Mouse (Mus musculus) forebrain, postnatal 0 days (tissue): ENCODE measurements around the gene Dnmbp. TPM values are rescaled to one million over a fixed set of nuclear protein-coding genes. Genes with fewer than 3 reads are reported as not detected.
A peak's percentile ranks its signal among the peaks of the same experiment; 100 is the strongest.

ENCODE experiments used
- ATAC-seq: fragments of 200-750 bp; cut with Nextera tagmentation; 2 replicates; pipeline ENCODE4 v1.8.0; 2017; ENCODE audit warnings: mild to moderate bottlenecking, moderate library complexity
- DNase-seq: peaks from one replicate; pipeline ENCODE4 v3.0.0-alpha.2; 2015
- H3K27ac ChIP-seq: fragments of 300-500 bp; sonication (generic); 2 replicates; pipeline ENCODE4 v1.5.1; 2014; ENCODE audit warnings: low read depth, mild to moderate bottlenecking, antibody characterized with exemption, low read length, moderate library complexity, mixed read lengths
- H3K27me3 ChIP-seq: fragments of 300-500 bp; sonication (generic); 2 replicates; pipeline ENCODE4 v1.6.1; 2014; ENCODE audit warnings: mild to moderate bottlenecking, low read length, mixed read lengths; ENCODE audit not compliant: insufficient read depth
- H3K36me3 ChIP-seq: fragments of 300-500 bp; sonication (generic); 2 replicates; pipeline ENCODE4 v1.6.1; 2014; ENCODE audit warnings: mild to moderate bottlenecking, moderate library complexity; ENCODE audit not compliant: insufficient read depth
- H3K4me1 ChIP-seq: fragments of 300-500 bp; sonication (generic); 2 replicates; pipeline ENCODE4 v1.6.1; 2014; ENCODE audit warnings: antibody characterized with exemption; ENCODE audit not compliant: insufficient read depth
- H3K4me2 ChIP-seq: fragments of 300-500 bp; sonication (generic); 2 replicates; pipeline ENCODE4 v1.6.1; 2014; ENCODE audit warnings: low read depth, mild to moderate bottlenecking, moderate library complexity
- H3K4me3 ChIP-seq: fragments of 300-500 bp; sonication (generic); 2 replicates; pipeline ENCODE4 v1.5.1; 2014; ENCODE audit warnings: low read depth, low read length, mixed read lengths
- H3K9ac ChIP-seq: fragments of 300-500 bp; sonication (generic); 2 replicates; pipeline ENCODE4 v1.6.1; 2014; ENCODE audit warnings: mild to moderate bottlenecking
- H3K9me3 ChIP-seq: fragments of 300-500 bp; sonication (generic); 2 replicates; pipeline ENCODE4 v1.6.1; 2016; ENCODE audit warnings: low read length
- CTCF ChIP-seq: sonication (generic); IDR thresholded peaks from 2 replicates; pipeline ENCODE4 v1.5.1; 2016; ENCODE audit warnings: antibody characterized with exemption, control low read depth, low read depth
- WGBS: fragments of 180-500 bp; shearing (Covaris S2); extraction: QIAGEN DNeasy Blood & Tissue Kit; methylation state at CpG from one replicate; pipeline ENCODE4 v1.1.7; 2014; 5-methylcytosine and 5-hydroxymethylcytosine counted together
- polyA plus RNA-seq: library from polyadenylated mRNA; unstranded; fragments of >200 nt; fragmentation: Nextera tagmentation; extraction: Ambion mirVana; gene quantifications from 2 replicates; pipeline ENCODE4 v1.2.1, GENCODE M21; 2015
- total RNA-seq: library from RNA; depleted of rRNA; stranded (reverse); fragments of >200 nt; gene quantifications from 2 replicates; pipeline ENCODE4 v1.2.3, GENCODE M21; 2014

Gene Dnmbp
- total and polyA plus RNA-seq, 2 experiments from 2014 or later: 5.2 to 12.7 TPM

DNA sequence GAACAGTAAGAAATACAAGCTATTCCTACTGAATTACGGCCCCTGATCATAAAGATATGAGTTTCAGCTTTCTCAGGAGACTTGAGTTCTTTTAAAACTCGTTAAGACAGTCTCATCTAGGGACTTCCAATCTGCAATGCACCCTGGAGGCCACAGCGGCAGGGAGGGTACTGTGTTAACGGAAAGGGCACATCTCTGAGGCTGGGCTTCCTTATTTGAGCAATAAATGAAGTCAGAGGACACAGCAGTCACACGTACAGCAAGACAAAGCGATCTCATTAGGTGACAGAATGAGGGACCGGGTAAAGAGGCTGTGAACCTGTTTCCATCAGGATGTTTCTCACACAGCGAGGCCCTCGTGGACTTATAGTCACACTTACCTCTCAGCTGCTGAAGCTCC is 39.3 kb downstream of the Dnmbp start:
- no peak for ATAC-seq
- no peak overlapping the region for H3K4me3 ChIP-seq
- no peak for TF ChIP-seq CTCF
- H3K36me3 ChIP-seq: peaks cover 13% of the 10 kb centered on the region; the same call in 1 of the 2 replicates
- no peak overlapping the region for H3K27ac ChIP-seq
- H3K4me2 ChIP-seq: no peak overlapping the region
- H3K9ac ChIP-seq: no peak overlapping the region
- no peaks in the 10 kb centered on the region for H3K27me3 ChIP-seq
- H3K9me3 ChIP-seq: no peaks in the 10 kb centered on the region
- DNase-seq: no peak
- WGBS: 76% methylated on average over 9 of the region's 9 CpGs
- H3K4me1 ChIP-seq: no peaks in the 10 kb centered on the region

DNA sequence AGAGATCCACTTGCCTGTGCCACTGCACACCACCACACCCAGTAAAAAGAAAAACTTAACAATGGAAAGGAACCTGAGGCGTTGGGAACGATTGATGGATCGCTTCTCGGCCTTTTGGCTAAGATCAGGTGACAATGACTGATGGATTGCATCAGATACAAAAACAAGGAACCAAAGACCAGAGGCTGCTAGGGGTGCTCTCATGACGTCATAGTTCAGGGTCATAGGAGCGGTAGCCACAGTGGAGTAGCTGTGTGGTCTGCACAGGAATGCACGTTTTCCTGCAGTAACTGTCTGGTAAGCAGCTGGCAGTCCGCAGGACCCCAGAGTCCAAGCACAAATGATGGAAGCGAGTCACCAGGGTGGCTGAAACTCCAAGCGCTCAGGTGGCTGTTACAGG is 41.4 kb downstream of the Dnmbp start:
- H3K9me3 ChIP-seq: no peaks in the 10 kb centered on the region
- no peaks in the 10 kb centered on the region; the same call in 1 of the 2 replicates for H3K27me3 ChIP-seq

GRCm38 (mm10) chr19:43896441-43896840 is 43.5 kb downstream of the Dnmbp start:
- 0 out of 2 replicates have a peak, but pooled peaks have one; percentile 42 for ATAC-seq
- H3K36me3 ChIP-seq: peaks cover 8% of the 10 kb centered on the region; the same call in 1 of the 2 replicates
- no peak overlapping the region for H3K27ac ChIP-seq
- H3K9ac ChIP-seq: no peak overlapping the region
- H3K9me3 ChIP-seq: no peaks in the 10 kb centered on the region
- no peak overlapping the region for H3K4me3 ChIP-seq
- no peaks in the 10 kb centered on the region for H3K4me1 ChIP-seq
- H3K4me2 ChIP-seq: no peak overlapping the region
- DNase-seq: no peak
- TF ChIP-seq CTCF: no peak
- 87% methylated on average over 14 of the region's 14 CpGs for WGBS
- no peaks in the 10 kb centered on the region; the same call in 1 of the 2 replicates for H3K27me3 ChIP-seq

More for the DNA sequence above, 41.4 kb downstream of the Dnmbp start:
- no peak for DNase-seq
- WGBS: 76% methylated on average over 10 of the region's 10 CpGs
- H3K36me3 ChIP-seq: peaks cover 13% of the 10 kb centered on the region; the same call in 1 of the 2 replicates
- H3K27ac ChIP-seq: no peak overlapping the region
- ATAC-seq: no peak
- no peaks in the 10 kb centered on the region for H3K4me1 ChIP-seq
- no peak overlapping the region for H3K9ac ChIP-seq
- no peak overlapping the region for H3K4me2 ChIP-seq
- TF ChIP-seq CTCF: no peak
- H3K4me3 ChIP-seq: no peak overlapping the region

DNA sequence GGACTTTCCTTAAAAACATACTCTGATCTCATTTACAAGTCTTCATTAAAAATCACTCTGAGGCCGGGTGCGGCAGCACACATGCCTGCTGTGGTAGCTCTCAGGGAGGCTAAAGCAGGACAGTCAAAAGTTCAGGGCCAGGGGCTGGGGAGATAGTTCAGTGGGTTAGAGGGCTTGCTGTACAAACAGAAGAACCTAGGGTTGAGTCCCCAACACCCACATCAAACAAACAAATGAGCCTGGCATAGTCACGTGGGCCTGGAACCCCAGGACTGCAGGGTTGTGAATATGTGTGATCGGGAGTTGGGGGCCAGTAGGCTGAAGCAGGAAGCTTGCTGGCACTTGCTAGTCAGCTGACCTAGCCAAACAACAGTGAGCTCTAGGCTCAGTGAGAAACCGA is 44.0 kb downstream of the Dnmbp start:
- Histone ChIP-seq H3K27me3 (no peaks in the 10 kb centered on the region; the same call in 1 of the 2 replicates), H3K27ac (no peak overlapping the region), H3K9me3 (no peaks in the 10 kb centered on the region), H3K4me3 (no peak overlapping the region), H3K36me3 (peaks cover 3% of the 10 kb centered on the region; the same call in 1 of the 2 replicates), H3K4me1 (no peaks in the 10 kb centered on the region), H3K4me2 (no peak overlapping the region), H3K9ac (no peak overlapping the region)
- DNase-seq: no peak
- ATAC-seq: no peak
- no peak for TF ChIP-seq CTCF
- 88% methylated on average over 5 of the region's 5 CpGs for WGBS

DNA sequence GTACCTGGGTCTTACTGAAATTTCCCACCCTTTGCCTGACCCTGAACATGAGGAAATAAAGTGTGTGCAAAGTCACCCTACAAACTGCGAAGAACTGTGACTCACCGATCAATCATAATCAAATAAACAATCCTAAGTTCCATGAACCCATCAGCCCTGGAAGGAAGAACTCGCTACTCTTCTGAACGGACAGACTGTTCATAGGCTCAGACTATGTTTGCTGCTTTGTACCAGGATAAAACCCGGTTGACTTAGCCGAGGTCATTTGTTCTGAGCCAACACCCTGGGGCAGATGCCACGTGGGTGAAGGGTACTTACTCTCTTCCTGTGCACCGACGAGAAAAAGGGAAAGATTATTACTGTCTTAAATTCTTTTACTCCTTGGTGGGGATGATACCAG is 45.2 kb downstream of the Dnmbp start:
- no peak for ATAC-seq
- whole genome bisulfite sequencing: 78% methylated on average over 9 of the region's 9 CpGs
- Histone ChIP-seq H3K4me2 (no peak overlapping the region), H3K4me3 (no peak overlapping the region), H3K27me3 (no peaks in the 10 kb centered on the region; the same call in 1 of the 2 replicates), H3K9ac (no peak overlapping the region), H3K36me3 (no peaks in the 10 kb centered on the region), H3K4me1 (no peaks in the 10 kb centered on the region), H3K9me3 (no peaks in the 10 kb centered on the region), H3K27ac (no peak overlapping the region)
- TF ChIP-seq CTCF: no peak
- DNase-seq: no peak

DNA sequence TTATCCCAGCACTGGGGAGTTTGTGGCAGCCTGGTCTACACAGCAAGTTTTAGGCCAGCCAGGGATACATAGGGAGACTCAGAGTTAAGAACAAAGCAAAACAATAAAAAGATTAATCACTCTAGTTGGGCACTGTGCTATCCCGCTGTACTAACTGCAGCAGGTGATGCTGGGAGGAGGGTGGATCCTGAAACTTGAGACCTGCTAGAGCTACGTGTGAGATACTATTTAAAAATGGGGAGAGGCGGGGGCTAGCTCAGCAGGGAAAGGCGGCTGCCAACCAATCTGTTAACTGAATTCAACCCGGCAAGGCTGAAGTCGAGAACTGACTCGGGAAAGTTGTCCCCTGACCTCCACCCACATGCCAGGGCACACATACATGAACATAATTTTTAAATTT is 45.9 kb downstream of the Dnmbp start:
- Histone ChIP-seq H3K4me3 (no peak overlapping the region), H3K27me3 (no peaks in the 10 kb centered on the region; the same call in 1 of the 2 replicates), H3K27ac (no peak overlapping the region), H3K36me3 (no peaks in the 10 kb centered on the region), H3K4me2 (no peak overlapping the region), H3K9ac (no peak overlapping the region), H3K4me1 (no peaks in the 10 kb centered on the region), H3K9me3 (no peaks in the 10 kb centered on the region)
- WGBS: 16% methylated on average over 7 of the region's 7 CpGs
- TF ChIP-seq CTCF: no peak
- DNase-seq (no peak), ATAC-seq (no peak)

DNA sequence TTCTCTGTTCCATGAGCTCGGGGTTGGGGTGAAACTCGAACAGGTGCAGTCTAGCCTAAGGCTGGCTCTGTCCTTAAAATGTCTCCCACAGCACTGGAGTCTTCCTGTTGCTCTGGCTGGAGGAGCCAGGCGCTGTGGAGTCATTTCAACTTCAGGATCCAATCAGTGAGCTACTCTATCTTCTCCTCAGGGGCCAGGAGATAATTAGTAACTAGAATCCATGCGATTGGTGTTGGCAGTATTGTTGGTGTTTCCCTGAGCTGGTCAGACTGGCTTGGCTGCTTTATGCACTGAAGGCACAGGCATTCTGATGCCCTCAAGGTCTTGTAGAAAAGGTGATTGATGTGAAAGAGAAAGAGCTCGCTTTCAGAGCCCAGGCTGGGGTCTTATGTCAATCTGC is 49.5 kb downstream of the Dnmbp start:
- Histone ChIP-seq H3K27ac (no peak overlapping the region), H3K36me3 (no peaks in the 10 kb centered on the region), H3K4me1 (no peaks in the 10 kb centered on the region), H3K4me3 (no peak overlapping the region), H3K4me2 (no peak overlapping the region), H3K27me3 (no peaks in the 10 kb centered on the region; the same call in 1 of the 2 replicates), H3K9me3 (no peaks in the 10 kb centered on the region), H3K9ac (no peak overlapping the region)
- 73% methylated on average over 5 of the region's 5 CpGs for WGBS
- DNase-seq (no peak), ATAC-seq (no peak)
- TF ChIP-seq CTCF: no peak

- no peak for TF ChIP-seq CTCF
- no peaks in the 10 kb centered on the region for H3K27me3 ChIP-seq
- no peak for DNase-seq
- 66% methylated on average over 2 of the region's 2 CpGs for WGBS
- H3K36me3 ChIP-seq: no peaks in the 10 kb centered on the region
- H3K27ac ChIP-seq: no peak overlapping the region
- ATAC-seq: no peak
- no peak overlapping the region for H3K4me2 ChIP-seq
- no peak overlapping the region for H3K9ac ChIP-seq
- no peaks in the 10 kb centered on the region for H3K9me3 ChIP-seq
- H3K4me3 ChIP-seq: no peak overlapping the region
- no peaks in the 10 kb centered on the region for H3K4me1 ChIP-seq
These were observed 52.3 kb downstream of the Dnmbp start for GRCm38 (mm10) chr19:43887725-43888124.
